Mouse (Mus musculus) hindbrain, embryonic 13.5 days (tissue): ENCODE measurements around the gene Exoc6b. TPM values are rescaled to one million over a fixed set of nuclear protein-coding genes. Genes with fewer than 3 reads are reported as not detected.

Source experiments
- ATAC-seq: fragments of 200-750 bp; cut with Nextera tagmentation; 2 replicates; pipeline ENCODE4 v1.8.0; 2017; ENCODE audit warnings: moderate TSS enrichment; ENCODE audit not compliant: low FRiP score
- H3K27ac ChIP-seq: fragments of 300-500 bp; sonication (generic); 2 replicates; pipeline ENCODE4 v1.5.1; 2015; ENCODE audit warnings: inconsistent platforms, mild to moderate bottlenecking, moderate library complexity
- H3K27me3 ChIP-seq: fragments of 300-500 bp; sonication (generic); 2 replicates; pipeline ENCODE4 v1.6.1; 2015; ENCODE audit warnings: mild to moderate bottlenecking, inconsistent platforms
- H3K36me3 ChIP-seq: fragments of 300-500 bp; sonication (generic); 2 replicates; pipeline ENCODE4 v1.6.1; 2015; ENCODE audit warnings: mild to moderate bottlenecking, inconsistent platforms
- H3K4me1 ChIP-seq: fragments of 300-500 bp; sonication (generic); replicated peaks from 2 replicates; pipeline ENCODE4 v1.6.1; 2015; ENCODE audit warnings: inconsistent platforms
- H3K4me2 ChIP-seq: fragments of 300-500 bp; sonication (generic); 2 replicates; pipeline ENCODE4 v1.6.1; 2015; ENCODE audit warnings: inconsistent platforms, mild to moderate bottlenecking, moderate library complexity
- H3K4me3 ChIP-seq: fragments of 300-500 bp; sonication (generic); 2 replicates; pipeline ENCODE4 v1.5.1; 2015; ENCODE audit warnings: mild to moderate bottlenecking, inconsistent platforms
- H3K9ac ChIP-seq: fragments of 300-500 bp; sonication (generic); 2 replicates; pipeline ENCODE4 v1.6.1; 2015; ENCODE audit warnings: mild to moderate bottlenecking, inconsistent platforms
- H3K9me3 ChIP-seq: fragments of 300-500 bp; sonication (generic); 2 replicates; pipeline ENCODE4 v1.6.1; 2016; ENCODE audit warnings: inconsistent platforms
- WGBS: fragments of 180-500 bp; shearing (Covaris S2); methylation state at CpG from one replicate; pipeline ENCODE4 v1.1.7; 2015; 5-methylcytosine and 5-hydroxymethylcytosine counted together
- polyA plus RNA-seq: library from polyadenylated mRNA; unstranded; fragments of >200 nt; fragmentation: Nextera tagmentation; extraction: Ambion mirVana; gene quantifications from 2 replicates; pipeline ENCODE4 v1.2.1, GENCODE M21; 2015

Exoc6b gene
- polyA plus RNA-seq, 1 experiment from 2014 or later = 47.7 TPM

- Histone ChIP-seq H3K27ac (no peak overlapping the region), H3K4me3 (no peak overlapping the region), H3K9me3 (no peaks in the 10 kb centered on the region), H3K4me1 (no peaks in the 10 kb centered on the region), H3K36me3 (no peaks in the 10 kb centered on the region), H3K4me2 (no peak overlapping the region), H3K27me3 (no peaks in the 10 kb centered on the region), H3K9ac (no peak overlapping the region)
- 78% methylated on average over 4 of the region's 4 CpGs for WGBS
- ATAC-seq = no peak
These were observed 170.1 kb downstream of the Exoc6b start for GRCm38 (mm10) chr6:84899002-84899774.

GRCm38 (mm10) chr6:84893773-84894095, 175.6 kb downstream of the Exoc6b start:
- Histone ChIP-seq H3K36me3 (no peaks in the 10 kb centered on the region), H3K9me3 (no peaks in the 10 kb centered on the region), H3K27ac (no peak overlapping the region), H3K9ac (no peak overlapping the region), H3K4me1 (0 out of 2 replicates have a peak, but pooled peaks cover 9% of the 10 kb centered on the region), H3K27me3 (no peaks in the 10 kb centered on the region), H3K4me3 (no peak overlapping the region), H3K4me2 (no peak overlapping the region)
- ATAC-seq = no peak

- H3K9ac ChIP-seq = no peak overlapping the region
- H3K9me3 ChIP-seq = no peaks in the 10 kb centered on the region
- H3K4me2 ChIP-seq = no peak overlapping the region
- no peak for ATAC-seq
- WGBS = 23% methylated on average over 5 of the region's 5 CpGs
- H3K27me3 ChIP-seq = no peaks in the 10 kb centered on the region
- no peak overlapping the region for H3K4me3 ChIP-seq
- H3K36me3 ChIP-seq = no peaks in the 10 kb centered on the region
- 0 out of 2 replicates have a peak, but pooled peaks cover 9% of the 10 kb centered on the region for H3K4me1 ChIP-seq
- H3K27ac ChIP-seq = peak overlapping the region; percentile 24; the same call in 1 of the 2 replicates
These were observed 176.2 kb downstream of the Exoc6b start for GRCm38 (mm10) chr6:84892926-84893772.

- Histone ChIP-seq H3K27ac (no peak overlapping the region), H3K36me3 (no peaks in the 10 kb centered on the region), H3K27me3 (no peaks in the 10 kb centered on the region), H3K4me3 (no peak overlapping the region), H3K9me3 (no peaks in the 10 kb centered on the region), H3K4me1 (peaks cover 4% of the 10 kb centered on the region; the same call in 1 of the 2 replicates), H3K4me2 (no peak overlapping the region), H3K9ac (no peak overlapping the region)
- ATAC-seq = no peak
- 86% methylated on average over 3 of the region's 3 CpGs for WGBS
These were observed 182.8 kb downstream of the Exoc6b start for GRCm38 (mm10) chr6:84886551-84886950.

GRCm38 (mm10) chr6:84885080-84885479, 184.2 kb downstream of the Exoc6b start:
- H3K4me2 ChIP-seq = no peak overlapping the region
- no peaks in the 10 kb centered on the region for H3K36me3 ChIP-seq
- no peak for ATAC-seq
- no peak overlapping the region for H3K27ac ChIP-seq
- no peaks in the 10 kb centered on the region for H3K9me3 ChIP-seq
- no peak overlapping the region for H3K4me3 ChIP-seq
- H3K9ac ChIP-seq = no peak overlapping the region
- WGBS = 90% methylated on average over 1 of the region's 1 CpGs
- H3K4me1 ChIP-seq = peaks cover 4% of the 10 kb centered on the region; the same call in 1 of the 2 replicates
- no peaks in the 10 kb centered on the region for H3K27me3 ChIP-seq

GRCm38 (mm10) chr6:84883720-84884119, 185.6 kb downstream of the Exoc6b start:
- H3K9me3 ChIP-seq = no peaks in the 10 kb centered on the region
- H3K27ac ChIP-seq = no peak overlapping the region
- no peak overlapping the region for H3K4me2 ChIP-seq
- WGBS = 75% methylated on average over 4 of the region's 4 CpGs
- H3K9ac ChIP-seq = no peak overlapping the region
- no peak for ATAC-seq
- H3K27me3 ChIP-seq = no peaks in the 10 kb centered on the region
- H3K4me3 ChIP-seq = no peak overlapping the region
- no peaks in the 10 kb centered on the region for H3K36me3 ChIP-seq
- peaks cover 4% of the 10 kb centered on the region; the same call in 1 of the 2 replicates for H3K4me1 ChIP-seq

GRCm38 (mm10) chr6:84882663-84883517, 186.4 kb downstream of the Exoc6b start:
- H3K27ac ChIP-seq = no peak overlapping the region
- H3K9me3 ChIP-seq = no peaks in the 10 kb centered on the region
- 78% methylated on average over 14 of the region's 14 CpGs for WGBS
- no peak for ATAC-seq
- H3K4me1 ChIP-seq = peaks cover 4% of the 10 kb centered on the region; the same call in 1 of the 2 replicates
- no peak overlapping the region for H3K4me2 ChIP-seq
- H3K36me3 ChIP-seq = no peaks in the 10 kb centered on the region
- H3K4me3 ChIP-seq = no peak overlapping the region
- H3K27me3 ChIP-seq = no peaks in the 10 kb centered on the region
- no peak overlapping the region for H3K9ac ChIP-seq

GRCm38 (mm10) chr6:84875869-84876268, 193.4 kb downstream of the Exoc6b start:
- no peak overlapping the region for H3K9ac ChIP-seq
- no peak overlapping the region for H3K27ac ChIP-seq
- ATAC-seq = no peak
- H3K4me3 ChIP-seq = no peak overlapping the region
- peaks cover 6% of the 10 kb centered on the region; the same call in 1 of the 2 replicates for H3K4me1 ChIP-seq
- WGBS = 82% methylated on average over 5 of the region's 5 CpGs
- no peak overlapping the region for H3K4me2 ChIP-seq
- H3K9me3 ChIP-seq = no peaks in the 10 kb centered on the region
- H3K36me3 ChIP-seq = no peaks in the 10 kb centered on the region
- no peaks in the 10 kb centered on the region for H3K27me3 ChIP-seq

GRCm38 (mm10) chr6:84867114-84867513, 202.2 kb downstream of the Exoc6b start:
- H3K9ac ChIP-seq = no peak overlapping the region

GRCm38 (mm10) chr6:84864625-84865024, 204.7 kb downstream of the Exoc6b start:
- Histone ChIP-seq H3K9me3 (no peaks in the 10 kb centered on the region), H3K36me3 (no peaks in the 10 kb centered on the region), H3K4me2 (no peak overlapping the region), H3K27ac (no peak overlapping the region), H3K27me3 (no peaks in the 10 kb centered on the region), H3K4me3 (no peak overlapping the region), H3K4me1 (peaks cover 19% of the 10 kb centered on the region), H3K9ac (no peak overlapping the region)
- ATAC-seq = no peak
- WGBS = 89% methylated on average over 3 of the region's 3 CpGs

More at GRCm38 (mm10) chr6:84867114-84867513, 202.2 kb downstream of the Exoc6b start:
- peak overlapping the region; percentile 55; the same call in 1 of the 2 replicates for H3K27ac ChIP-seq
- no peak for ATAC-seq
- no peak overlapping the region for H3K4me3 ChIP-seq
- peaks cover 21% of the 10 kb centered on the region for H3K4me1 ChIP-seq
- no peaks in the 10 kb centered on the region for H3K36me3 ChIP-seq
- no peaks in the 10 kb centered on the region for H3K9me3 ChIP-seq
- WGBS = 9% methylated on average over 4 of the region's 4 CpGs
- H3K4me2 ChIP-seq = no peak overlapping the region
- H3K27me3 ChIP-seq = no peaks in the 10 kb centered on the region

- 100% methylated on average over 1 of the region's 1 CpGs for whole genome bisulfite sequencing
- H3K4me2 ChIP-seq = no peak overlapping the region
- H3K9me3 ChIP-seq = no peaks in the 10 kb centered on the region
- H3K27ac ChIP-seq = no peak overlapping the region
- H3K27me3 ChIP-seq = no peaks in the 10 kb centered on the region
- peaks cover 19% of the 10 kb centered on the region for H3K4me1 ChIP-seq
- H3K9ac ChIP-seq = no peak overlapping the region
- no peak for ATAC-seq
- no peak overlapping the region for H3K4me3 ChIP-seq
- H3K36me3 ChIP-seq = no peaks in the 10 kb centered on the region
These were observed 205.4 kb downstream of the Exoc6b start for GRCm38 (mm10) chr6:84863816-84864375.
